Mouse (Mus musculus): ENCODE data around the gene Dpp10.

Gene Dpp10

DNA sequence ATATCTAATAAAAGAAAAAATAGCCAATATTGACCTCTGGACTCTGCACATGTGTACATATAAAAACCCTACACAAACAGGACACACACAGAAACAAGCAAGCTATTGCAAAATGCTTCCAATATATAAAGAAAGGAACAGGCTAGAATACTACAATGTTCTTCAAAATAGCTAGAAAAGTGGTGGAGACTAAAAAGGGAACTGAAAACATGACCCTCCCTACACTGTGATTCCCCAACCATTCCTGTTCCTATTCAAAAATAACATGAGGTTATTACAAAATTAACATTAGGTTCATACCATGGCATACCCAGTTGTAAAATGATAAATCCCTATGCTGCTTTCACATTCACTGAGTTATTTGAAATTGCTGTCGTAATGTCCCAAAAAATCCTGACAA is 125.8 kb downstream of the Dpp10 start:
- no peak for DNase-seq (ENCODE audit: low read depth)

DNA sequence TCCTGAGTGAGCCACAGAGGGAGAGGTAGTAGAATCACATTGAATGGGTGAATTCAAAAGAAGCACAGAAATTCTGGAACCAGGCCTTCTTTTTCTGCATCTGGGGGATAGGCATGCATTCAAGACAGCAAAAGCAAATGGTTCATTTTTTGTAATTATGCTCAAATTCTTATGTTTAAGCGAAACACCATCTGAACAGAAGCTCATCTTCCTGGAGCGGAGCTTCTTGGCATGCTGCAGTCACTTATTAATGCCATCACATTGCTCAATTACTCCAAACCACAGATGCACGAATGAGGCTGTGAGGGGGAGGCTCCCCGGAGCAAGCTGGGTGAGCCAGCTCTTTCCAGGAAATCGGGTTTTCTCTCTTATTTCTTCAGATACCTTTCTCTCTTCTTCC is 142.7 kb downstream of the Dpp10 start:
- no peak for DNase-seq (ENCODE audit: low read depth)

DNA sequence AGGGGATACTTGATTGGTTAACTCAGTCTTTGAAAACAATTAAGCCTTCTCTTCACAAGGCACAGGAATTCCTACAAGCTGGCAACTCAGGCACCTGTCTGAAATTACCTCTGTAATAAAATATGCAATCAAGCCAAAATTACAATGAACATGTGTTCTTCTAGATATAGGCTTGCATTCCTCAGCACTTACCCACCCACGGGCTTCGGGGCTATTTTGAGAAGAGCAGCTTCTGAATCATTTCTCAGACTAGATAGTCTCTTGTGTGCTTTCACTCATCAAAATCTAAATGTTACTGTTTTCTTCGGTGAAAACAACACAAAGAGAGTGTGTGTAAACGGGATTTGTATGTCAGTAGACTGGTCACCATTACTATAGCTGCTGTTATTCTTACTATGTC is 144.1 kb downstream of the Dpp10 start:
- DNase-seq (ENCODE audit: low read depth): no peak

DNA sequence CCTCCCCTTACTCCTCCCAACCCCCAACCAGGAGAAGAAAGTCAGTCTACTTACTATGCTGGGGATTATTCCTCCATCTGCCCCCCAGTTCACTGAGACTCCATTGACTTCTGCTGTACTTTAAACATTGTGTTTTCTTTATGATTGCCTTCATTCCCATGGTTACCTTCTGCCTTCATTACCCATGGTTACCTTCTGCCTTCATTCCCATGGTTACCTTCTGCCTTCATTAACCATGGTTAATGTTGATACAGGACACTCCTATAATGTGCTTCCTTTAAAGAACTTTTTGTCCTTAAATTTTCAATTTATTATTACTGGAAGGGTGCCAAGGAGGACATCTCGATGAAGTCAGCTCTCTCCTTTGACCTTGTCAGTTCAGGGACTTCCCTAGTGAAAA is 158.1 kb downstream of the Dpp10 start:
- DNase-seq (ENCODE audit: low read depth): no peak

DNA sequence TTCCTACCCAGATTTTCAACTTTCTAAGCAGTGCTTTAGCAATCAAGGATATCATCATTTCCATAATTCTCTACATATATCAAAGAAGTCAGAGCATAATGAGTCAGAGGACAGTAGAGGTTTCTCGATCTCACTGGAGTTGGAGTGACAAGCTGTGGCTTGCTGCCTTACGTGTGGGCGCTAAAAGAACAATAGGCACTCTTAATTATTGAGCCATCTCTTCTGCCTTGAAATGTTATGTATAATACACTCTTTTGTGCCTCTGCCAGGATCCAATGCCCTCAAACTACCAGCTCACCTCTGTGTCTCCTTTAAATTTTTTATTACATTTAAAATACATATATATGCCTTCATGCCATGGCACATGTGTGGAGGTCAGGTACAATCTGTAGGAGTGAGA is 198.5 kb downstream of the Dpp10 start:
- no peak for DNase-seq (ENCODE audit: low read depth)

DNA sequence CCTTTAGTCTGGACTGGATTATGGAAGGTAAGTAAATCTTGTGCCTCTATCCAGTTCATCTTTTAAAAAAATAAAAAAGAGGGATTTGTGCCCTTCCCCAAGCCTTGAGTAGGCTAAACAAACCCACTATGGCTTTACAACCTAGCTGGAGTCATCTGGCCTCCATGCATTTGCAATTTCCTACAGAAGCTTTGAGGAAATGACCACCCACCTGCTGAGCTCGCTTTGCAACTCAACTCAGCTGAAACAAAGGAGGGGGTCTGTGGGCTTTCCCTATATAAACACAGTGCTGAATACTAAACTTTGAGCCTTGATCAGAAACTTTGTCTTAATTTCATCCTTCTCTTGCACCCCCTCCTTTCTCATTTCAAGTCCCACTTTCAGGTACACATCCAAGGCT is 244.2 kb downstream of the Dpp10 start:
- DNase-seq (ENCODE audit: low read depth): no peak

DNA sequence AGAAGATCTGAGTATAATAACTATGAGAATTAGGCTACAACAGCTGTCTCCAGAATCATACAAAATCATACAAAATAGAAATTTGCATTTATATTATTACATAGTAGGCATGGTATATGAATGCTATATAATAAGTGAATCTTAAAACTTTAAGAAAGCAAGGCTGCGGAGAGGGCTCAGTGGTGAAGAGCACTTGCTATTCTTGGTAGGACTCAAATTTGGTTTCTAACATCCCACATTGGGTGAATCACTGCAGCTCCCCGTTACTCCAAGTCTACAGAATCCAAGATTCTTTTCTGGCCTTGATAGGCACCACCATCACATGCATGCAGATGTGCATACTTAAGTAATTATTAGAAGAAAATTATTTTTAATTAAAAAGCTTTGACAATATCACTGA is 279.8 kb downstream of the Dpp10 start:
- DNase-seq (ENCODE audit: low read depth): no peak

DNA sequence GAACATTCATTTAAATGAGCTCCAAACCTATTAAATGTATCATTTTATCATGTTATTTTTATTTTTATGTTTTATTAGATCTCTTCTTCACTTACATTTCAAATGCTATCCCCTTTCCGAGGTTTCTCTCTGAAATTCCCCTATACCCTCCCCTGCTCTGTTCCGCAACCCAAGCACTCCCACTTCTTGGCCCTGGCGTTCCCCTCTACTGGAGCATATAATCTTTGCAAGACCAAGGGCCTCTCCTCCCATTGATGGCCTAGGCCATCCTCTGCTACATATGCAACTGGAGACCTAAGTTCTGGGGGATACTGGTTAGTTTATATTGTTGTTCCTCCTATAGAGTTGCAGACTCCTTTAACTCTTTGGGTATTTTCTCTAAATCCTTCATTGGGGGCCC is 283.1 kb downstream of the Dpp10 start:
- no peak for DNase-seq (ENCODE audit: low read depth)

DNA sequence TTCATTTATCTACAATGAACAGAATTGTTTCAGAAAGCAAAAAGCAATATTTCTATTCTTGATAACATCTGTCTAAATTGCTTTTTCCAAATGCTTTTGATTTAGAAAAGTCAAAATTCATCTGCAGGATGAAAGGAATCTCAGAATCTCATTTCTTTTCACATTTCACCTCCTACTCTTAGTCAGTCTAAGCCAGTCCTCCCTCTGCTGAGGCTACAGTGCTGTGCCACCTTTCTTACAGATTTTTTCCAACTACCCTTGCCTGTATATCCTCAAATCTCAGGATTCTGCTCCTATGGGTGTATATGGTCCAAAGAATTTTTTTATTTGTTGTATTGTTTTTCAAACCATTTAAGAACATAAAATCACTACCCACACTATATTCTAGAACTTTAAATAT is 289.3 kb downstream of the Dpp10 start:
- no peak for DNase-seq (ENCODE audit: low read depth)

DNA sequence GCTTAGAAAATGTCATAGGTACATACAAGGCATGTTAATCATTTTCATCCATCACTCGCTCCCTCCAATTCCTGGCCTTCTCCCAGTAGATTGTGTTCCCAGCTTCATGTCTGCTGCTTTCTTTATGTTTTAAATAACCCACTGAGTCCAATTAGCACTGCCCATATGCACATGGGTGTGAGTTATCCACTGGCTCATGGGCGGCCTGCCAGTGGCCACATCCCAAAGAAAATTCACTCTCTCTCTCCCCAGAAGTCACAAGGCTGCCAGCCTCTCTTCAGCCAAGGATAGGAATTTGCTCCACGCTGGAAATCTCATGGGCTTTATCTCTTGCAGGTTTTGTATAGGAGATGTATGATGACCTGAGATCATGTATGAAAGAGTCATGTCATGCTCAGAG is 338.1 kb downstream of the Dpp10 start:
- DNase-seq (ENCODE audit: low read depth): no peak

DNA sequence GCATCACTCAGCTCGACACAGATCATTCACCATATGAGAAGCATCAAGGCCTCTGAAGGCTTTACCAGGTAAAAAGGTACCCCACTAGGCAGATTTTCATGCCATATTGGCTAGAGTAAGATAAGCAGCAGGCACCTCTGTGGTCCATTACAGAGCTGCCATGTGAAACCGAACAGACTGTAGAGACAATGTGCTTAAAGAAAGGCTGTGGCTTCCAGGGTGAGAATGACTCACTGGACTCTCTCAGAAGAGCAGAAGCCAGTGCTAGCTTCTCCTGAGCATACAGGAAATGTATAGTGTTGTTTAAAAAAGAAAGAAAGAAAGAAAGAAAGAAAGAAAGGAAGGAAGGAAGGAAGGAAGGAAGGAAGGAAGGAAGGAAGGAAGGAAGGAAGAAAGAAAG is 386.9 kb downstream of the Dpp10 start:
- no peak for DNase-seq (ENCODE audit: low read depth)

DNA sequence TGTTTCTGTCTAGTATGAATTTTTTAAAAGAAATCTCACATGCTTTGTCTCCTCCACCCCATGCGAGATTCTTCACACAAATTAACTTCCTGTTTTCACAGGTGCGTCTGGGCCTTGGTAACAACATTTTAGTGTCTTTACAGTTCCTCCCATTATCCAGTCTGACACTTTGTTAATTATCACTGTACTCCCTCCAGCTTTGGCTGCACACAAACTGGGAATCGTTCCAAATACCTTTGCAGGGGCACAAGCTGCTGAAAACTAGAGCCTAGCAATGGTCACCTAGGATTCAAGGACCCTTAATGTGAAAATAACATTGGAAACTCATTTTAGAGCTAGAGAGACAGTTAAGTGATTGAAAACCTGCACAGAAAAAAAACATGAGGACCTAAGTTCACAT is 388.8 kb downstream of the Dpp10 start:
- DNase-seq (ENCODE audit: low read depth): no peak

DNA sequence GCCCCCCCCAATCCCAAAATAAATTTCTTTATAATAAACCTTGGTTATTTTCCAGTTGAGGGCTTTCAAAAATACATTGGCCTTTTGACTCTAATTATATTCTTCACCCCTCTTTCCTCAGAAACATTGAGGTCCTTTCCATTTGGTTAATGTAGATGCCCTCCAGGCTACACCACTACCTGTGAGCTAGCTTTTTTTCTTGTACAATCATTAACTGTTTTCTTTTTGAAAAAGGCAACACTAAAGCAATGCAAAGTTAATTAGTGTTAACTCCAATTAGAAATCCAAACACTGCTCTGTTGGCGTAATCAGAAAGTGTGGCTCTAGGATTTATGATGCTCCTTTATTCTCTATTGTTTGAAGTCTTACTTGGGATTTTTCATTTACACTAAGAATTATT is 407.5 kb downstream of the Dpp10 start:
- DNase-seq (ENCODE audit: low read depth): no peak

DNA sequence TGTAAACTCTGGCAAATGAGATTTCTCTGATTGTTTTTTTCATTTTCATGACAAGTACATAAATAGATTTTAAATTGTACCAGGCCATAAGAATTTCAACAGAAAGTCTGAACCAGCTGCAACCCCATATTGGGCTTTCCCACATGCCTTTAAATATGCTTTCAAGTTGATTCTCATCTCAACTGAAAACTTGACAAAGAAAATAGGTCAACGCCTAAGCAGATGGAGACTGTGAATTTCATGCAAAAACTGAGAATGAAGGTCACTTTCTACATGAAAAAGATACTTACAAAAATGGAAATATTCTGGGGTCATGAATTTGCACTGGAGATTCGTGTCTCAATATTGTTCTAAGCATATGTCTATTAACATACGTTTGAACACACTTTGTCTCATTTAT is 417.1 kb downstream of the Dpp10 start:
- no peak for DNase-seq (ENCODE audit: low read depth)

DNA sequence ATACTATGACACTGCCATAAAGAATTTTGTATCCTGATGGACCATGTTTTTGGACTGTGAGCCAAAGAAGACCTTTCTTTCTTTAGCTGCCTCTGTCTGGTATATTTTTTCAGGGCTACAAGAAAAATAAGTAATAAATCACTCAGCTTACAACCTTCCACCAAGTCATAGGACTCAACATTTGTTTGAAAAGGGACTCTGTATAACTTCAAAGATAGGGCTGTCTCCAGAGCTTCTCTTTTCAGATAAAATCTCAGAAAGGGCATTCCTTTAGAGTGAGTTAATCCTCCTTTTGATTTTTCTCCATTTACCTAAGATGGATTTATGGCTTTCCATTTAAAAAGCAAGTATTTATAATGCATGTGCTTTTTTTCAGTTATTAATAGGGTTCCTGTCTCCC is 460.5 kb downstream of the Dpp10 start:
- no peak for DNase-seq (ENCODE audit: low read depth)

DNA sequence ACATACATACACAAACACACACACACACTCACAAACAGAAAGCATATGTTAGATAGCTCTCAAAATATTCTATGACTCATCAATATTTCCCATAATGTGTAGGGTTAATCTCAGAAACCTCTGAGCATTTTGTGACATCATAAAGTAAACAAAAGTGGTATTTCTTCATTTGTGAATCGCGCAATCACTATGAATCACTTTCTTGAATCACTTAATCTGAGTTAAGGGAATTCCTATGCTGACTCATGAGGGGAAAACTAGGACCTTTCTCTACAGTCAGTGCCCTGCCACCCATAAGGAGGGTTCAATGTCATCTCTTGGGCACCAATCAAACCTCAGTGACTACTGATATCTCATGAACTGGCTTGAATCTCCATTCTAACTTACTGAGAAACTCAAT is 465.2 kb downstream of the Dpp10 start:
- DNase-seq (ENCODE audit: low read depth): peak; percentile 1

DNA sequence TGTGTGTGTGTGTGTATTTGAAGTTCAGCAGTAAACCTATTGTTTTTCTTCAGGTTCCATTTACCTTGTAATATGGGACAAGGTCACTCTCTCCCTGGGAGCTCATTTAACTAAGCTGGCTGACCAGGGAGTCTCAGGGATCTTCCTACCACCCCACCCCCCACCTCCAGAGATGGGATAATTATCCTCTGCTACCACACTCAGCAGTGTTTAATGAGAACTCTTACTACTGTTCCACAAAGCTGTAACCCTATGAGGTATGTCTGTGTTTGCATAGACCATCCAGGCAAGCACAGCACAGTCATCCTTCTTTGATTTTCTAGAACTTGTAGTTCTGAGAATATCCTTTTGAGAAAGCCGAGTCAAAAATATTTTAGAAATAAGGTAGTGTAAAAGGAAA is 471.6 kb downstream of the Dpp10 start:
- no peak for DNase-seq (ENCODE audit: low read depth)

DNA sequence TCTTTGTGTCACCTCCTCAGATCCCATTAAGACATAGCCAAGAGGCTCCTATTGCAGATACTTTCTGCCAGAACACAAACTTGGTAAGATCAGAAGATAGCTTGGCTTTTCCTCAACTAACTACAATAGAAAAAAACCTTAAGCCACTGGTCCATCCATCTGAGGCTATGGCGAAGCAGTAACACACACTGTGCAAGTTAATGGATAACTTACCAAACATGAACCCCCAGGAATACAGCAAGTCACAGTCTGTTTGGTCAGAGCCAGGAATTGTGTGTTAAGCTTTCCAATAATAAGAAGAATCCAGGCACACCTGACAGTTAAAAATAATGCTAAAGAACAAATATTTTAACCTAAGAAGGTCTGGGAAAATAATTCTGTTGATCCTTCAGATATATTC is 502.9 kb downstream of the Dpp10 start:
- no peak for DNase-seq (ENCODE audit: low read depth)

DNA sequence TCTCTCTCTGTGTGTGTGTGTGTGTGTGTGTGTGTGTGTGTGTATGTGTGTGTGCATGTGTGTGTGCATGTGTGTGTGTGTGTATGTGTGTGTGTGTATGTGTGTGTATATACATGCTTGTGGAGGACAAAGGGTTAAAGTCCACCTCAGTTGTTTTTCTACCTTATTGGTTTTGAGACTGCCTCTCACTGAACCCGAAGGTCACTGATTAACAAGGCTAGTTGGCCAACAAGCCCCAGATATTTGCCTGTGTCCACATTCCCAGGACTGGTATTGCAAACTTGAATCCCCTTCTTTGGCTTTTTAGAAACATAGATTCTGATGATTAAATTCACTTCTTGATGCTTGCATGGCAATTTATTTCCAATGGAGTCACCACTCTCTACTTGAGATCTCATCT is 577.6 kb downstream of the Dpp10 start:
- DNase-seq (ENCODE audit: low read depth): no peak

DNA sequence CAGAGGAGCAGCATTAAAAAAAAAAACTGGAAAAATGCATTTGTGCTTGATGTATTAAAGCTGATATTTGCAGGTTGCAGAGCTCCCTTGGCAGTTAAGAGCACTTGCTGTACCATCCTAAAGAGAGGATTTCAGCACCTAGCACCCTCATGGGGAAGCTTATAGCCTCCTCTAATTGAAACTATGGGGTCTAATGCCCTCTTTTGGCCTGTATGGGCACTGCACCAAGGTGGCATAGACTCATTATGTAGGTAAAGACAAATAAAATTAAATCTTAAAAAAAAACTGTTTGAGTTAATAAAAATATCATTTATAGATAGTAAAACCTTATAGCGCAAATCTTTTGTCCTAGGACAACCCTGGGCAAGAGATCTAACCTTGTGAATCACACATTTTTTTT is 631.2 kb downstream of the Dpp10 start:
- no peak for DNase-seq (ENCODE audit: low read depth)

DNA sequence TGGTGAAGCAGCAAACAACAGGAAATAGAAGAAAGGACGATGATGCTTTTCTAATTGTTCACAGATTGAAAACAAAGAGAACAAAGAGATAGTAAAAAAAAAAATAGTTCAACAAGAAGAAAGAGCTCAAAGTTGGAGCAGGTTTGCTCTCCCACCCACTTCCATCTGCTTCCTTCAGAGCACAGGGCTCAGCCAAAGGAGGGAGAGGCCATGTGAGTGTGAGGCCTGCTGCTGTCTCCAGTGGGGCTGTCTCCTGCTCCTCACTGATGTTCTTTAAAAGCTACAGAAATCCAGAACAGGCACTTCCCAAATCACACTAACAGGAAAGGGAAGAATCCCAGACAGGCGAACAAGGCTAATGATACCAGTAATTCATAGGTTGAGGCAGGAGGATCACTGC is 694.1 kb downstream of the Dpp10 start:
- DNase-seq (ENCODE audit: low read depth): no peak

DNA sequence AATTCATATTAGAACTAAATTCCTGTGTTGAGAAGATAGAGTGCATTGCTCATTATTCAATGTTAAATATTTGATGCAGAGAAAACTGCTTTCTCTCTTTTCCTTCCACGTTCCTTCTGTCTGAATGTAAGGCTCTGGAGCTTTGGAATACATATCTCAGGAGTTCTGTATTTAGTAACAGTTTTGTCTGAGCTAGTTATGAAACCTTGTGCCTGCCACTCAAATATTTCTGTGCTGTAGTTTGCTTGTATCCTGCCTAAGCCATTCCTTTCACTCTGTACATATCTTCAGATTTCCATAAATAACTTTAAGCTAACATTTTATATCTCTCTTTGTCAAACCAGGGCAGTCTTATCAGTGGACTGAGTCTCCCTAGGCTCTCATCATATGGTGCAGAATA is 707.5 kb downstream of the Dpp10 start:
- no peak for DNase-seq (ENCODE audit: low read depth)

DNA sequence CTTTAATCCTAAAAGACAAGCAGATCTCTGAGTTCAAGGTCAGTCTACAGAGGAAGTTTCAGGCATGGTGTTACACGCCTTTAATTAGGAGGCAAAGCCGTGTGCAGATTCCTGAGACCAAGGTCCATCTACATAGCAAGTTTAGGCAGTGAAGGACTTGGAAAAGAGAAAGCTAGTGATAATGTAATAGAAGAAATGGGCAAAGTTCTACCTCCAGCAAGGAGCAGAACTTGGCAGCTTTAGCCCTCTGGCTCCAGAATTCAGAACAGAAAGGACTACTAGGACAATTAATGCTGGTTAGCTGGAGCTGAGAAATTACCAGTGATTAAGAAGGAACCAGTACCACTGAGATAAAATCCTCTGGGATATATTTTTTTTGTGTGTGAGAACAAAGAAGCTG is 728.5 kb downstream of the Dpp10 start:
- DNase-seq (ENCODE audit: low read depth): no peak

All from NIH3T3 (cell line).